Mouse (Mus musculus): Measurements from ENCODE around the gene Fam90a1b.
"Not testable (repeated sequence)": the region's sequence is repeated elsewhere in the genome, so short reads cannot be mapped to it uniquely, and the experiment has no call there.

The Fam90a1b gene

GRCm38 (mm10) chrX:94366670-94367241 is at the start of gene Fam90a1b, which contains the start of gene Apoo:
TSS of gene Fam90a1b (minus strand) at chrX:94366777.
TSS of gene Apoo (plus strand) at chrX:94367117.
- peak; percentile 95 for DNase-seq (ENCODE audit: extremely low spot score)

- DNase-seq (ENCODE audit: extremely low spot score), result no peak
Measured at GRCm38 (mm10) chrX:94408975-94409374, 42.4 kb upstream of the Fam90a1b start.

- DNase-seq (ENCODE audit: extremely low spot score), result no peak
Measured at GRCm38 (mm10) chrX:94378734-94379133, 12.2 kb upstream of the Fam90a1b start.

GRCm38 (mm10) chrX:94367248-94367647 is 671 bp upstream of the Fam90a1b start:
- DNase-seq (ENCODE audit: extremely low spot score), result no peak

- DNase-seq (ENCODE audit: extremely low spot score), result peak; percentile 20
Measured at GRCm38 (mm10) chrX:94366029-94366428, 548 bp downstream of the Fam90a1b start.

- DNase-seq (ENCODE audit: extremely low spot score), result peak; percentile 13
Measured at GRCm38 (mm10) chrX:94365381-94365925, 1.1 kb downstream of the Fam90a1b start.

GRCm38 (mm10) chrX:94343638-94344037 is 22.9 kb downstream of the Fam90a1b start:
- DNase-seq (ENCODE audit: extremely low spot score), result not testable (repeated sequence)

GRCm38 (mm10) chrX:94321036-94321902 is 45.3 kb downstream of the Fam90a1b start:
- DNase-seq (ENCODE audit: extremely low spot score), result no peak
